Mouse (Mus musculus) MEL (cell line): ENCODE measurements around the gene Med7. TPM values are rescaled to one million over a fixed set of nuclear protein-coding genes. Genes with fewer than 3 reads are reported as not detected.
A peak's percentile ranks its signal among the peaks of the same experiment; 100 is the strongest.

Source experiments
- DNase-seq: peaks from one replicate; pipeline ENCODE4 v3.0.0; 2011; ENCODE audit warnings: low read depth, low spot score
- H3K27ac ChIP-seq: 2 replicates; pipeline ENCODE4 v1.5.1; 2012; ENCODE audit warnings: low read depth, mild to moderate bottlenecking, control low read depth, low read length, moderate library complexity; ENCODE audit not compliant: control insufficient read depth
- H3K27me3 ChIP-seq, 2 experiments: fragments of 150-350 bp in 1 of 2; sonication (generic) in 1 of 2; 2 replicates each; pipeline ENCODE4 v1.6.1; 2012; ENCODE audit warnings: low read length in 2 of 2, mild to moderate bottlenecking in 2 of 2, improper control_type of control experiment in 1 of 2, moderate library complexity in 1 of 2; ENCODE audit not compliant: insufficient read depth in 2 of 2, control insufficient read depth in 1 of 2
- H3K36me3 ChIP-seq, 2 experiments: 2 replicates each; pipeline ENCODE4 v1.6.1; 2012 to 2014; ENCODE audit warnings: low read length in 2 of 2, improper control_type of control experiment in 1 of 2, inconsistent platforms in 1 of 2, mild to moderate bottlenecking in 1 of 2; ENCODE audit not compliant: insufficient read depth in 2 of 2, control insufficient read depth in 1 of 2
- H3K4me1 ChIP-seq, 2 experiments: fragments of 150-350 bp in 1 of 2; sonication (generic) in 1 of 2; 2 replicates each; pipeline ENCODE4 v1.6.1; 2012; ENCODE audit warnings: low read length in 2 of 2, improper control_type of control experiment in 1 of 2, mild to moderate bottlenecking in 1 of 2; ENCODE audit not compliant: insufficient read depth in 2 of 2, control insufficient read depth in 1 of 2
- H3K4me3 ChIP-seq, 2 experiments: fragments of 150-350 bp in 1 of 2; sonication (generic) in 1 of 2; 2 replicates each; pipeline ENCODE4 v1.5.1; 2012; ENCODE audit warnings: low read depth in 2 of 2, low read length in 2 of 2, mild to moderate bottlenecking in 2 of 2, moderate library complexity in 2 of 2, control low read depth in 1 of 2, improper control_type of control experiment in 1 of 2; ENCODE audit not compliant: control insufficient read depth in 1 of 2, insufficient read depth in 1 of 2
- H3K79me2 ChIP-seq: 2 replicates; pipeline ENCODE4 v1.6.1; 2012; ENCODE audit warnings: mild to moderate bottlenecking, low read length, moderate library complexity; ENCODE audit not compliant: control insufficient read depth, poor library complexity, insufficient read depth
- H3K9ac ChIP-seq: 2 replicates; pipeline ENCODE4 v1.6.1; 2012; ENCODE audit warnings: low read depth, mild to moderate bottlenecking, control low read depth, low read length, moderate library complexity; ENCODE audit not compliant: control insufficient read depth, poor library complexity, severe bottlenecking
- H3K9me3 ChIP-seq: fragments of 150-350 bp; sonication (generic); replicated peaks from 2 replicates; pipeline ENCODE4 v1.6.1; 2012; ENCODE audit warnings: mild to moderate bottlenecking, low read length, improper control_type of control experiment, moderate library complexity; ENCODE audit not compliant: insufficient read depth
- CHD1 ChIP-seq: IDR thresholded peaks from 2 replicates; pipeline ENCODE4 v1.6.1; 2012; ENCODE audit warnings: low read depth, mild to moderate bottlenecking, inconsistent platforms, low read length, improper control_type of control experiment
- CHD2 ChIP-seq: IDR thresholded peaks from 2 replicates; pipeline ENCODE4 v1.6.1; 2011; ENCODE audit warnings: low read length, improper control_type of control experiment
- CTCF ChIP-seq, 3 experiments: IDR thresholded peaks in 2 of 3; conservative IDR thresholded peaks in 1 of 3; 2 replicates each; pipeline ENCODE4 v1.5.1; 2011 to 2012; ENCODE audit warnings: low read length in 3 of 3, low read depth in 2 of 3, mild to moderate bottlenecking in 2 of 3, improper control_type of control experiment in 1 of 3, inconsistent platforms in 1 of 3, mixed read lengths in 1 of 3, moderate library complexity in 1 of 3; ENCODE audit not compliant: control insufficient read depth in 1 of 3, insufficient read depth in 1 of 3, poor library complexity in 1 of 3, severe bottlenecking in 1 of 3
- ELF1 ChIP-seq: IDR thresholded peaks from 2 replicates; pipeline ENCODE4 v1.6.1; 2014; ENCODE audit warnings: low read depth, mild to moderate bottlenecking, inconsistent platforms, low read length, improper control_type of control experiment, moderate library complexity
- EP300 ChIP-seq, 2 experiments: IDR thresholded peaks; 2 replicates each; pipeline ENCODE4 v1.6.1; 2011; ENCODE audit warnings: improper control_type of control experiment in 2 of 2, low read length in 2 of 2, low read depth in 1 of 2, mild to moderate bottlenecking in 1 of 2
- ETS1 ChIP-seq: IDR thresholded peaks from 2 replicates; pipeline ENCODE4 v1.6.1; 2012; ENCODE audit warnings: low read depth, mild to moderate bottlenecking, inconsistent platforms, low read length, improper control_type of control experiment, moderate library complexity
- GABPA ChIP-seq: IDR thresholded peaks from 2 replicates; pipeline ENCODE4 v1.6.1; 2012; ENCODE audit warnings: low read depth, mild to moderate bottlenecking, inconsistent platforms, low read length, improper control_type of control experiment, moderate library complexity
- GATA1 ChIP-seq: IDR thresholded peaks from 2 replicates; pipeline ENCODE4 v1.6.1; 2011; ENCODE audit warnings: low read depth, low read length, improper control_type of control experiment
- HCFC1 ChIP-seq: IDR thresholded peaks from 2 replicates; pipeline ENCODE4 v1.6.1; 2012; ENCODE audit warnings: low read depth, mild to moderate bottlenecking, inconsistent platforms, low read length, improper control_type of control experiment, moderate library complexity
- MEF2A ChIP-seq: IDR thresholded peaks from 2 replicates; pipeline ENCODE4 v1.6.1; 2014; ENCODE audit warnings: low read depth, mild to moderate bottlenecking, inconsistent platforms, low read length, improper control_type of control experiment; ENCODE audit not compliant: poor library complexity, insufficient replicate concordance, severe bottlenecking; ENCODE audit errors: extremely low read depth
- MXI1 ChIP-seq: IDR thresholded peaks from 2 replicates; pipeline ENCODE4 v1.6.1; 2011; ENCODE audit warnings: mild to moderate bottlenecking, low read depth, low read length, improper control_type of control experiment
- MYB ChIP-seq: IDR thresholded peaks from 2 replicates; pipeline ENCODE4 v1.6.1; 2011; ENCODE audit warnings: mild to moderate bottlenecking, low read depth, low read length, improper control_type of control experiment
- NELFE ChIP-seq: IDR thresholded peaks from 2 replicates; pipeline ENCODE4 v1.6.1; 2011; ENCODE audit warnings: low read depth, low read length, improper control_type of control experiment
- NRF1 ChIP-seq: IDR thresholded peaks from 2 replicates; pipeline ENCODE4 v1.6.1; 2014; ENCODE audit warnings: low read depth, mild to moderate bottlenecking, inconsistent platforms, low read length, improper control_type of control experiment, moderate library complexity; ENCODE audit not compliant: poor library complexity, insufficient read depth, severe bottlenecking
- POLR2A ChIP-seq, 2 experiments: IDR thresholded peaks; 2 replicates each; pipeline ENCODE4 v1.6.1; 2011 to 2012; ENCODE audit warnings: low read length in 2 of 2, mild to moderate bottlenecking in 2 of 2, control low read depth in 1 of 2, improper control_type of control experiment in 1 of 2, low read depth in 1 of 2, moderate library complexity in 1 of 2; ENCODE audit not compliant: control insufficient read depth in 1 of 2, insufficient read depth in 1 of 2, poor library complexity in 1 of 2
- POLR2AphosphoS5 ChIP-seq: IDR thresholded peaks from 2 replicates; pipeline ENCODE4 v1.6.1; 2012; ENCODE audit warnings: low read depth, borderline replicate concordance, mild to moderate bottlenecking, inconsistent platforms, low read length, moderate library complexity, mixed read lengths
- RAD21 ChIP-seq: IDR thresholded peaks from 2 replicates; pipeline ENCODE4 v1.6.1; 2011; ENCODE audit warnings: mild to moderate bottlenecking, low read depth, low read length, improper control_type of control experiment
- RCOR1 ChIP-seq: IDR thresholded peaks from 2 replicates; pipeline ENCODE4 v1.6.1; 2012; ENCODE audit warnings: low read depth, mild to moderate bottlenecking, inconsistent platforms, low read length, improper control_type of control experiment
- SMC3 ChIP-seq: IDR thresholded peaks from 2 replicates; pipeline ENCODE4 v1.6.1; 2011; ENCODE audit warnings: low read depth, low read length, improper control_type of control experiment
- TAL1 ChIP-seq: IDR thresholded peaks from 2 replicates; pipeline ENCODE4 v1.6.1; 2012; ENCODE audit warnings: mild to moderate bottlenecking, inconsistent platforms, low read length, moderate library complexity, mixed read lengths
- USF1 ChIP-seq: IDR thresholded peaks from 2 replicates; pipeline ENCODE4 v1.6.1; 2014; ENCODE audit warnings: low read depth, mild to moderate bottlenecking, inconsistent platforms, low read length, improper control_type of control experiment, moderate library complexity
- ZC3H11A ChIP-seq: IDR thresholded peaks from 2 replicates; pipeline ENCODE4 v1.6.1; 2012; ENCODE audit warnings: low read depth, mild to moderate bottlenecking, inconsistent platforms, low read length, improper control_type of control experiment
- ZKSCAN1 ChIP-seq: IDR thresholded peaks from 2 replicates; pipeline ENCODE4 v1.6.1; 2012; ENCODE audit warnings: low read depth, mild to moderate bottlenecking, inconsistent platforms, low read length, improper control_type of control experiment, moderate library complexity
- ZNF384 ChIP-seq: IDR thresholded peaks from 2 replicates; pipeline ENCODE4 v1.6.1; 2012; ENCODE audit warnings: low read depth, mild to moderate bottlenecking, inconsistent platforms, low read length, improper control_type of control experiment
- polyA plus RNA-seq, 2 experiments: library from polyadenylated mRNA; stranded (reverse) in 1 of 2; unstranded in 1 of 2; fragments of >175 nt in 1 of 2; fragments of >200 nt in 1 of 2; gene quantifications; 2 replicates each; pipeline versions ENCODE4 v1.2.1 to v1.2.4; 2012; ENCODE audit warnings: low replicate concordance in 2 of 2, low read depth in 1 of 2; ENCODE audit not compliant: insufficient read length in 2 of 2, insufficient read depth in 1 of 2, missing spikeins in 1 of 2
- total RNA-seq: library from RNA; depleted of rRNA; stranded (reverse); fragments of 300-350 nt; gene quantifications from 2 replicates; pipeline ENCODE4 v1.2.3, GENCODE M21; 2012

The Med7 gene
- total and polyA plus RNA-seq, 3 experiments: 56.5 to 57.8 TPM; not detected in 1

DNA sequence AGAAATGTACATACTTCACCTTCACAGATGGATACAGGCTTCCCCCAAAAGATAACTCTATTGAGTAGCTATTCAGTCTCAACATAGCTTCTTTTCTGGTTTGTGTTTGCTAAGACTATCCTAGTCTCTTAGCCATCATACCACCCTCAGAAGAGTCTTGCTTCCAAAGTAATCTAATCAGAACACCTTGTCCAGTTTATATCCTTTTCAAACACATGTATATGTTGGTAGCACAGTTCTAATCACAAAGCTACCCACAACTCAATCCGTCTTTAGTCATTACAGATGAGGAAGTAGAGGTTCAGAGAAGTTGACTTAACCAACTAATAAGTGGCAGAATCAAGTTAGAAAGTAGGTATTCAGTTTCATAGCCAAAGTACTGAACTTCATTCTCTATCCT lies 5.0 kb downstream of the Med7 start (continued):
- TF ChIP-seq CHD1 (no peak; the same call in 1 of the 2 replicates), MEF2A (no peak), SMC3 (no peak), TAL1 (peak; percentile 98), NELFE (no peak), ZKSCAN1 (no peak), POLR2A (IDR thresholded peaks at IDR 0.05; ENCODE audit: control insufficient read depth in 1 of 2, insufficient read depth in 1 of 2, low read depth in 1 of 2, low read length in 2 of 2, poor library complexity in 1 of 2) (peak in 1 of 2 experiments; percentile 31; a peak in 1 of 4 replicates), NRF1 (no peak), MXI1 (peak; percentile 68), ELF1 (no peak), EP300 (IDR thresholded peaks at IDR 0.05; ENCODE audit: low read depth in 1 of 2, low read length in 2 of 2) (peak; percentile 98 to 99), POLR2AphosphoS5 (no peak), CTCF (IDR thresholded peaks at IDR 0.05 in 2 of 3, conservative IDR thresholded peaks at IDR 0.05 in 1 of 3; ENCODE audit: control insufficient read depth in 1 of 3, insufficient read depth in 1 of 3, low read depth in 2 of 3, low read length in 3 of 3, poor library complexity in 1 of 3, severe bottlenecking in 1 of 3) (no peak), CHD2 (no peak), GATA1 (peak; percentile 99), USF1 (no peak), ZNF384 (no peak)
- TF ChIP-seq, all 39 proteins: peak for 16

DNA sequence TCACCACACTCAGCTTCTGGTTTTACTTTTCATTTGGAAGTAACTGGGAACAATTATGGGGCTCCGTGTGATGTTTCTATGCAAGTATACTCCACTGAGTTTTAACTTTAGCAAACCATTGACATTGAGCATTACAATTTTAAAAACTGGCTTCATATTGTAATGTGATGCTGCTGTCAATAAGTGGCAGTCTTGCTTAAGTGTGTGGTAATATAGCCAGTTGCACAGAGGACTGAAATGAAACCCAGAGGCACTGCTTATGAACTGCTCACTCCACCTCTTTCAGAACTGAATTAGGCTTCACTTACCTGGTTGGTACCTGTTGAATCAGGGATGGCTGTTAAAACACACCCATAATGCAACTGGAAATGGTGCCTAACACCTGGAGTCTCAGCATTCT lies 6.4 kb downstream of the Med7 start:
- H3K27ac ChIP-seq: peak overlapping the region; percentile 26; the same call in 1 of the 2 replicates
- H3K9me3 ChIP-seq: no peaks in the 10 kb centered on the region
- H3K4me1 ChIP-seq: peaks cover 39 to 64% of the 10 kb centered on the region in 2 experiments
- H3K4me3 ChIP-seq: no peak overlapping the region
- peaks cover 16 to 66% of the 10 kb centered on the region in 2 experiments for H3K36me3 ChIP-seq
- peak; percentile 58 for DNase-seq
- no peak overlapping the region for H3K9ac ChIP-seq
- H3K79me2 ChIP-seq: peaks cover 24% of the 10 kb centered on the region
- no peaks in the 10 kb centered on the region for H3K27me3 ChIP-seq
- TF ChIP-seq ETS1: 0 out of 2 replicates have a peak, but pooled peaks have one; percentile 24
- TF ChIP-seq TAL1: no peak
- TF ChIP-seq HCFC1: 0 out of 2 replicates have a peak, but pooled peaks have one; percentile 3
- TF ChIP-seq RAD21: peak; percentile 62
- peak in 2 of 3 experiments; percentile 28 to 58; a peak in 3 of 6 replicates for TF ChIP-seq CTCF (IDR thresholded peaks at IDR 0.05 in 2 of 3, conservative IDR thresholded peaks at IDR 0.05 in 1 of 3; ENCODE audit: control insufficient read depth in 1 of 3, insufficient read depth in 1 of 3, low read depth in 2 of 3, low read length in 3 of 3, poor library complexity in 1 of 3, severe bottlenecking in 1 of 3)
- 0 out of 2 replicates have a peak, but pooled peaks have one; percentile 12 for TF ChIP-seq RCOR1
- no peak for TF ChIP-seq ZC3H11A
- TF ChIP-seq SMC3: peak; percentile 26
- TF ChIP-seq MYB: no peak
- no peak for TF ChIP-seq GABPA
